Mouse (Mus musculus): ENCODE data around the gene Snapc3. TPM values are rescaled to one million over a fixed set of nuclear protein-coding genes. Genes with fewer than 3 reads are reported as not detected.

The Snapc3 gene
- polyA plus RNA-seq (2015; fragmentation: Nextera tagmentation; extraction: Ambion mirVana): 18.2 and 18.8 TPM in 2 replicates

GRCm38 (mm10) chr4:83417160-83417819 lies at the start of gene Snapc3:
Gene Snapc3 (plus strand): TSS chr4:83417724.

GRCm38 (mm10) chr4:83486117-83486901 lies 68.8 kb downstream of the Snapc3 start, which contains the start of gene Psip1:
Gene Psip1 (minus strand): TSS chr4:83486459.

Other genes with a start within 250 kb of the Snapc3 start
- 1.9 and 3.6 TPM in 2 replicates for gene Ttc39b, start 93.5 kb upstream of the Snapc3 start, polyA plus RNA-seq (2015; fragmentation: Nextera tagmentation; extraction: Ambion mirVana)
- 33.2 and 35.8 TPM in 2 replicates for gene Psip1, start 68.7 kb downstream of the Snapc3 start, polyA plus RNA-seq (2015; fragmentation: Nextera tagmentation; extraction: Ambion mirVana)
- 1.1 TPM in 2 replicates for gene Ccdc171, start 107.8 kb downstream of the Snapc3 start, polyA plus RNA-seq (2015; fragmentation: Nextera tagmentation; extraction: Ambion mirVana)

Data from skeletal muscle tissue, postnatal 0 days (tissue).